17 mouse cellular contexts compared by ENCODE assay signal in genomic region chr13:70969596-70969995, GRCm38 (mm10).
"Had no signal": no experiment of that assay in that cellular context is flagged by ENCODE, and none has a peak within 500 bp of the region (broad histone marks: within the 10 kb centered on the region; RNA-seq: fewer than 3 reads in every experiment).

No protein-coding gene starts in this region.

- H3K36me3 ChIP-seq: limb, embryonic 12.5 days; liver, embryonic 12.5 days; liver, embryonic 15.5 days; lung, embryonic 15.5 days had no signal

- H3K27me3 ChIP-seq: liver, embryonic 12.5 days; liver, embryonic 15.5 days; lung, embryonic 15.5 days had no signal

- DNase-seq: kidney, postnatal 25 days; layer of hippocampus, adult 9-11 months; liver; lung, adult 18-20 months; lung, postnatal 14 days; lung, postnatal 4 days; midbrain, embryonic 14.5 days; thymus, adult 2 months; thymus, postnatal 14 days; thymus, postnatal 4 days had no signal

- H3K9me3 ChIP-seq: limb, embryonic 12.5 days; liver, embryonic 12.5 days; liver, embryonic 15.5 days; lung, embryonic 15.5 days had no signal

- H3K27ac ChIP-seq: kidney, postnatal 0 days; layer of hippocampus, adult 2 months; limb, embryonic 12.5 days; liver, embryonic 12.5 days; liver, embryonic 15.5 days; lung, embryonic 15.5 days had no signal

- H3K4me1 ChIP-seq: liver, embryonic 12.5 days; liver, embryonic 15.5 days; lung, embryonic 15.5 days had no signal

- H3K4me2 ChIP-seq: limb, embryonic 12.5 days; liver, embryonic 12.5 days; liver, embryonic 15.5 days; lung, embryonic 15.5 days; midbrain, embryonic 11.5 days had no signal

- H3K9ac ChIP-seq: limb, embryonic 12.5 days; liver, embryonic 12.5 days; liver, embryonic 15.5 days; lung, embryonic 15.5 days had no signal

- H3K4me3 ChIP-seq: layer of hippocampus, adult 2 months; limb, embryonic 12.5 days; liver, embryonic 12.5 days; liver, embryonic 15.5 days; lung, embryonic 15.5 days had no signal

- ATAC-seq: liver, embryonic 12.5 days had no signal
